ENCODE assay signal across 33 mouse cellular contexts in genomic region chr1:134570631-134571030, GRCm38 (mm10). TPM values are rescaled to one million over a fixed set of nuclear protein-coding genes. Genes with fewer than 3 reads are reported as not detected.
DNase-seq lines count a peak whose midpoint lies in the region; ATAC-seq lines count a peak whose summit lies in the region.
"Had no signal": no experiment of that assay in that cellular context is flagged by ENCODE, and none has a peak within 500 bp of the region (broad histone marks: within the 10 kb centered on the region; RNA-seq: fewer than 3 reads in every experiment).

No protein-coding gene starts in this region.

- no peak for ATAC-seq in forebrain, embryonic 12.5 days (ENCODE audit: low FRiP score)
- ATAC-seq: activated CD4-positive, CD25-positive, alpha-beta regulatory T cell, adult 4 months; CD4-positive, CD25-positive, alpha-beta regulatory T cell, adult 4 months; forebrain, embryonic 13.5 days; forebrain, embryonic 15.5 days; forebrain, postnatal 0 days; Patski had no signal

- no peaks in the 10 kb centered on the region for H3K27me3 ChIP-seq in forebrain, embryonic 12.5 days
- H3K27me3 ChIP-seq: CH12.LX; embryonic facial prominence, embryonic 13.5 days; embryonic facial prominence, embryonic 15.5 days; forebrain, embryonic 13.5 days; forebrain, embryonic 15.5 days; Patski had no signal

- no peaks in the 10 kb centered on the region for H3K36me3 ChIP-seq in forebrain, embryonic 12.5 days (replicated peaks)
- H3K36me3 ChIP-seq: embryonic facial prominence, embryonic 13.5 days; embryonic facial prominence, embryonic 15.5 days; forebrain, embryonic 15.5 days had no signal

- H3K9me3 ChIP-seq in forebrain, embryonic 12.5 days, result no peaks in the 10 kb centered on the region
- H3K9me3 ChIP-seq: embryonic facial prominence, embryonic 13.5 days; embryonic facial prominence, embryonic 15.5 days; forebrain, embryonic 10.5 days; forebrain, embryonic 13.5 days; forebrain, embryonic 15.5 days; G1E had no signal

- 55% methylated on average over 3 of the region's 3 CpGs for WGBS in forebrain, embryonic 12.5 days

- peaks cover 18% of the 10 kb centered on the region for H3K4me1 ChIP-seq in forebrain, embryonic 12.5 days

- peak; percentile 76 for DNase-seq in heart, adult 11 months
- no peak for DNase-seq in heart, postnatal 10 days
- DNase-seq in ES-CJ7 (ENCODE audit: low read depth, low spot score) (peak; percentile 98), R1 (ENCODE audit: low read depth, low spot score) (peak; percentile 99)
- DNase-seq in gastrocnemius, postnatal 4 days (ENCODE audit: low spot score in 2 of 2), result no peak
- DNase-seq in thymus, postnatal 4 days, result no peak
- DNase-seq: adrenal gland, adult 8-10 months; adrenal gland, postnatal 14 days; B cell, adult 2 months; cerebellum, adult 11 months; cerebellum, adult 18-20 months; cerebellum, adult 8-10 months; cerebellum, adult 9-11 months; cerebellum, postnatal 14 days; cerebellum, postnatal 36 days; embryo, embryonic 11 days; forebrain, postnatal 0 days had no signal

- H3K4me2 ChIP-seq in forebrain, embryonic 12.5 days, result no peak overlapping the region
- H3K4me2 ChIP-seq: embryonic facial prominence, embryonic 13.5 days; embryonic facial prominence, embryonic 15.5 days; forebrain, embryonic 13.5 days; forebrain, embryonic 15.5 days had no signal

- H3K27ac ChIP-seq in forebrain, embryonic 12.5 days, result no peak overlapping the region
- H3K27ac ChIP-seq: embryonic facial prominence, embryonic 13.5 days; embryonic facial prominence, embryonic 15.5 days; forebrain, embryonic 10.5 days; forebrain, embryonic 13.5 days; forebrain, embryonic 15.5 days had no signal

- no peak overlapping the region for H3K9ac ChIP-seq in forebrain, embryonic 12.5 days
- H3K9ac ChIP-seq: embryonic facial prominence, embryonic 13.5 days; embryonic facial prominence, embryonic 15.5 days; forebrain, embryonic 13.5 days; forebrain, embryonic 15.5 days; forebrain, postnatal 0 days had no signal

- intact Hi-C loops in heart, postnatal 10 days (cut with DNase I), result no loop called here

- H3K4me3 ChIP-seq in forebrain, embryonic 12.5 days (replicated peaks), result no peak overlapping the region
- H3K4me3 ChIP-seq: embryonic facial prominence, embryonic 13.5 days; embryonic facial prominence, embryonic 15.5 days; erythroblast, embryonic 14.5 days; forebrain, embryonic 10.5 days; forebrain, embryonic 13.5 days; forebrain, embryonic 15.5 days had no signal

RNA-seq across cellular contexts. Expression of gene Kdm5b, which starts 10.7 kb away (rescaled TPM):
- total RNA-seq in heart, postnatal 10 days (2021), result 10 to 100 TPM; 27.6 to 34.5 TPM
- polyA plus RNA-seq in forebrain, embryonic 12.5 days (2016; fragmentation: Nextera tagmentation; extraction: Ambion mirVana), result 98.2 and 103 TPM in 2 replicates
- total RNA-seq in gastrocnemius, postnatal 4 days (2021), result 10 to 100 TPM; 32.8 to 37.6 TPM

RNA-seq across cellular contexts. Expression of gene Mgat4e, which starts 21.1 kb away (rescaled TPM):
- not detected for total RNA-seq in heart, postnatal 10 days (2021)
- not detected in 2 replicates for polyA plus RNA-seq in forebrain, embryonic 12.5 days (2016; fragmentation: Nextera tagmentation; extraction: Ambion mirVana)
- total RNA-seq in gastrocnemius, postnatal 4 days (2021), result not detected
- total RNA-seq: adrenal gland, adult 18-20 months; adrenal gland, adult 8-10 months; adrenal gland, postnatal 14 days; adrenal gland, postnatal 4 days; common myeloid progenitor, adult 5-6 weeks; forebrain, postnatal 0 days had no signal
- polyA plus RNA-seq: activated CD4-positive, CD25-positive, alpha-beta regulatory T cell, adult 4 months; CD4-positive, CD25-positive, alpha-beta regulatory T cell, adult 4 months; embryonic facial prominence, embryonic 11.5 days; embryonic facial prominence, embryonic 13.5 days; embryonic facial prominence, embryonic 15.5 days; erythroblast, embryonic 14.5 days; forebrain, embryonic 10.5 days; forebrain, embryonic 13.5 days; forebrain, embryonic 15.5 days; forebrain, postnatal 0 days; G1E; Patski had no signal

Comparison
In these comparisons a context has a peak if more than half of its experiments do, and no peak if none do; other contexts are left out.
1. DNase-seq: peak in heart, adult 11 months (single experiment), ES-CJ7 (single experiment) and R1 (single experiment); none in heart, postnatal 10 days (0 of 2), gastrocnemius, postnatal 4 days (0 of 2) and thymus, postnatal 4 days (single experiment).